Mouse (Mus musculus) embryonic fibroblast, embryonic 13.5 days (primary cell): ENCODE measurements around the gene Fam19a3.

ENCODE experiments used
- CTCF ChIP-seq: IDR thresholded peaks from 2 replicates; pipeline ENCODE4 v1.5.1; 2011; ENCODE audit warnings: mild to moderate bottlenecking, control low read depth, low read length, moderate library complexity, borderline replicate concordance; ENCODE audit not compliant: insufficient read depth
- POLR2A ChIP-seq: IDR thresholded peaks from 2 replicates; pipeline ENCODE4 v1.6.1; 2011; ENCODE audit warnings: low read depth, mild to moderate bottlenecking, control low read depth, low read length, moderate library complexity

DNA sequence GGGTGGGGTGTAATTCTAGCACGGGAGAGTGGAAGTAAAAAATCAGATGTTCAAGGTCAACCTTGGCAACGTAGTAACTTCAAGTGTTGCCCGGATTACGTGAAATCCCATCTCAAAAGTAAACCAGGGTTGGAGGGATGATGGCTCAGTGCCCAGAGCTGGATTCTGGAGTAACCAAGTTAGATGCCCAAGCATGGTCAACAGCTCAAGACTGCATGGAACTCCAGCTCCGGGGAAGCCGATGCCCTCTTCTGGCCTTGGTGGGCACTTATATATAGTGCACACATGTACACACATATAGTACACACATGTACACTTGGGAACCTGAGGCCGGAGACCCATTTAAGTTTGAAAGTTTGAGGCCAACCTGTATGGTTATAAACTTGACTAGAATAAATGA is 34.5 kb upstream of the Fam19a3 start:
- TF ChIP-seq POLR2A, result no peak
- no peak for TF ChIP-seq CTCF
